In genomic region chr1:108144114-108144513, GRCm38 (mm10) we compare ENCODE assay signal across 26 mouse cellular contexts.
"Had no signal": no experiment of that assay in that cellular context is flagged by ENCODE, and none has a peak within 500 bp of the region (broad histone marks: within the 10 kb centered on the region; RNA-seq: fewer than 3 reads in every experiment).

No protein-coding gene starts in this region.

- H3K4me3 ChIP-seq: embryonic facial prominence, embryonic 10.5 days; embryonic facial prominence, embryonic 12.5 days; embryonic facial prominence, embryonic 13.5 days; embryonic facial prominence, embryonic 15.5 days; erythroblast, embryonic 14.5 days; forebrain, embryonic 10.5 days; forebrain, embryonic 12.5 days; forebrain, embryonic 13.5 days; forebrain, embryonic 15.5 days; gastrocnemius, adult 2 months; heart, adult 2 months; heart, embryonic 10.5 days had no signal

- H3K9me3 ChIP-seq: embryonic facial prominence, embryonic 10.5 days; embryonic facial prominence, embryonic 12.5 days; embryonic facial prominence, embryonic 13.5 days; embryonic facial prominence, embryonic 15.5 days; forebrain, embryonic 10.5 days; forebrain, embryonic 12.5 days; forebrain, embryonic 13.5 days; forebrain, embryonic 15.5 days; heart, embryonic 10.5 days had no signal

- H3K27me3 ChIP-seq: embryonic facial prominence, embryonic 12.5 days; embryonic facial prominence, embryonic 13.5 days; embryonic facial prominence, embryonic 15.5 days; forebrain, embryonic 12.5 days; forebrain, embryonic 13.5 days; forebrain, embryonic 15.5 days had no signal

- DNase-seq: cerebellum, adult 9-10 months; cerebellum, adult 9-11 months; cerebellum, postnatal 10 days; cerebellum, postnatal 14 days; cerebellum, postnatal 25 days; cerebellum, postnatal 36 days; embryo, embryonic 11 days; forebrain, postnatal 0 days; gastrocnemius, adult 2 months; gastrocnemius, postnatal 10 days; gastrocnemius, postnatal 14 days; gastrocnemius, postnatal 25 days; gastrocnemius, postnatal 36 days; heart, adult 11 months; heart, adult 18-20 months; heart, adult 2 months had no signal

- H3K27ac ChIP-seq: embryonic facial prominence, embryonic 10.5 days; embryonic facial prominence, embryonic 12.5 days; embryonic facial prominence, embryonic 13.5 days; embryonic facial prominence, embryonic 15.5 days; forebrain, embryonic 10.5 days; forebrain, embryonic 12.5 days; forebrain, embryonic 13.5 days; forebrain, embryonic 15.5 days; gastrocnemius, adult 2 months; heart, adult 2 months; heart, embryonic 10.5 days had no signal

- H3K9ac ChIP-seq: embryonic facial prominence, embryonic 12.5 days; embryonic facial prominence, embryonic 13.5 days; embryonic facial prominence, embryonic 15.5 days; forebrain, embryonic 12.5 days; forebrain, embryonic 13.5 days; forebrain, embryonic 15.5 days; forebrain, postnatal 0 days had no signal

- H3K36me3 ChIP-seq: embryonic facial prominence, embryonic 10.5 days; embryonic facial prominence, embryonic 12.5 days; embryonic facial prominence, embryonic 13.5 days; embryonic facial prominence, embryonic 15.5 days; forebrain, embryonic 10.5 days; forebrain, embryonic 12.5 days; forebrain, embryonic 15.5 days; heart, embryonic 10.5 days had no signal

- H3K4me1 ChIP-seq: embryonic facial prominence, embryonic 10.5 days; embryonic facial prominence, embryonic 12.5 days; embryonic facial prominence, embryonic 13.5 days; embryonic facial prominence, embryonic 15.5 days; forebrain, embryonic 10.5 days; forebrain, embryonic 12.5 days; forebrain, embryonic 13.5 days; forebrain, embryonic 15.5 days; heart, embryonic 10.5 days had no signal
